In genomic region chr19:30029002-30029710, GRCm38 (mm10) we compare ENCODE assay signal across 9 mouse cellular contexts. TPM values are rescaled to one million over a fixed set of nuclear protein-coding genes. Genes with fewer than 3 reads are reported as not detected.
A peak's percentile ranks its signal among the peaks of the same experiment; 100 is the strongest.
DNase-seq lines count a peak whose midpoint lies in the region; ATAC-seq and TF ChIP-seq lines count a peak whose summit lies in the region.
"Had no signal": no experiment of that assay in that cellular context is flagged by ENCODE, and none has a peak within 500 bp of the region (broad histone marks: within the 10 kb centered on the region; RNA-seq: fewer than 3 reads in every experiment).

No protein-coding gene starts in this region.

- intact Hi-C loops in heart, postnatal 36 days (cut with DNase I) = no loop called here

- H3K4me3 ChIP-seq in heart, embryonic 10.5 days = peak overlapping the region; percentile 99; the same call in 1 of the 2 replicates
- H3K4me3 ChIP-seq in E14TG2a.4 (replicated peaks; ENCODE audit: low read length) = peak overlapping the region; percentile 93
- H3K4me3 ChIP-seq in forebrain, embryonic 11.5 days (ENCODE audit: low read depth, low read length) = no peak overlapping the region
- no peak overlapping the region for H3K4me3 ChIP-seq in liver, postnatal 0 days (ENCODE audit: low read depth, low read length)

- WGBS in heart, embryonic 10.5 days = 39% methylated on average over 11 of the region's 11 CpGs
- WGBS in forebrain, embryonic 11.5 days = 29% methylated on average over 11 of the region's 11 CpGs
- 74% methylated on average over 11 of the region's 11 CpGs for WGBS in liver, postnatal 0 days (ENCODE audit: insufficient replicate concordance)

- H3K27ac ChIP-seq in heart, embryonic 10.5 days = peak overlapping the region; percentile 99
- peak overlapping the region; percentile 37; the same call in 1 of the 2 replicates for H3K27ac ChIP-seq in forebrain, embryonic 11.5 days (ENCODE audit: low read depth, low read length)
- H3K27ac ChIP-seq in liver, postnatal 0 days (ENCODE audit: low read depth) = no peak overlapping the region

- DNase-seq in heart, embryonic 10.5 days (ENCODE audit: low spot score) = no peak
- DNase-seq in heart, postnatal 36 days = no peak
- no peak for DNase-seq in forebrain, embryonic 11.5 days (ENCODE audit: low spot score)
- no peak for DNase-seq in liver, postnatal 0 days
- DNase-seq in adrenal gland, postnatal 25 days = no peak
- no peak for DNase-seq in thymus, postnatal 25 days
- no peak for DNase-seq in spleen, postnatal 10 days (ENCODE audit: low spot score in 2 of 2)

- H3K9ac ChIP-seq in forebrain, embryonic 11.5 days (ENCODE audit: low read length) = peak overlapping the region; percentile 100
- H3K9ac ChIP-seq in liver, postnatal 0 days (replicated peaks) = no peak overlapping the region

- H3K36me3 ChIP-seq in heart, embryonic 10.5 days = no peaks in the 10 kb centered on the region
- peaks cover 6% of the 10 kb centered on the region for H3K36me3 ChIP-seq in E14TG2a.4 (ENCODE audit: insufficient read depth, low read length)
- no peaks in the 10 kb centered on the region for H3K36me3 ChIP-seq in forebrain, embryonic 11.5 days (ENCODE audit: control insufficient read depth, insufficient read depth, low read length)
- H3K36me3 ChIP-seq in liver, postnatal 0 days (replicated peaks; ENCODE audit: insufficient read depth, low read length) = no peaks in the 10 kb centered on the region

- peaks cover 20% of the 10 kb centered on the region for H3K4me1 ChIP-seq in heart, embryonic 10.5 days
- H3K4me1 ChIP-seq in E14TG2a.4 (replicated peaks; ENCODE audit: low read depth, low read length) = peaks cover 39% of the 10 kb centered on the region
- peaks cover 13% of the 10 kb centered on the region; the same call in 1 of the 2 replicates for H3K4me1 ChIP-seq in forebrain, embryonic 11.5 days (replicated peaks; ENCODE audit: control insufficient read depth, insufficient read depth, low read length)
- peaks cover 21% of the 10 kb centered on the region for H3K4me1 ChIP-seq in liver, postnatal 0 days (ENCODE audit: insufficient read depth)

- no peaks in the 10 kb centered on the region for H3K27me3 ChIP-seq in heart, embryonic 10.5 days (ENCODE audit: insufficient read depth, poor library complexity, severe bottlenecking)
- H3K27me3 ChIP-seq in E14TG2a.4 (ENCODE audit: insufficient read depth, low read length) = peaks cover 67% of the 10 kb centered on the region
- no peaks in the 10 kb centered on the region for H3K27me3 ChIP-seq in forebrain, embryonic 11.5 days (ENCODE audit: control insufficient read depth, insufficient read depth, low read length)
- no peaks in the 10 kb centered on the region for H3K27me3 ChIP-seq in liver, postnatal 0 days (ENCODE audit: insufficient read depth, low read length)

- H3K4me2 ChIP-seq in forebrain, embryonic 11.5 days (ENCODE audit: low read depth, low read length, severe bottlenecking) = peak overlapping the region; percentile 71; the same call in 1 of the 2 replicates
- peak overlapping the region; percentile 81 for H3K4me2 ChIP-seq in liver, postnatal 0 days (ENCODE audit: low read depth, low read length)

- no peak for TF ChIP-seq EP300 in liver, postnatal 0 days (IDR thresholded peaks at IDR 0.05; ENCODE audit: low read depth)

- no peak for TF ChIP-seq CTCF in E14TG2a.4 (conservative IDR thresholded peaks at IDR 0.05; ENCODE audit: low read length)
- no peak for TF ChIP-seq CTCF in liver, postnatal 0 days (IDR thresholded peaks at IDR 0.05; ENCODE audit: low read depth)

- ATAC-seq in forebrain, embryonic 11.5 days (replicated peaks; ENCODE audit: low FRiP score) = no peak
- ATAC-seq in liver, postnatal 0 days = no peak

- no peaks in the 10 kb centered on the region for H3K9me3 ChIP-seq in heart, embryonic 10.5 days
- peaks cover 2% of the 10 kb centered on the region; the same call in 1 of the 2 replicates for H3K9me3 ChIP-seq in E14TG2a.4 (ENCODE audit: low read length)
- H3K9me3 ChIP-seq in forebrain, embryonic 11.5 days (ENCODE audit: control insufficient read depth, low read length) = no peaks in the 10 kb centered on the region
- no peaks in the 10 kb centered on the region for H3K9me3 ChIP-seq in liver, postnatal 0 days (ENCODE audit: low read length)

RNA-seq across cellular contexts. Expression of gene Uhrf2, which starts 1.2 kb away (rescaled TPM):
- 56.6 and 65.2 TPM in 2 replicates for polyA plus RNA-seq in heart, embryonic 10.5 days (2016; fragmentation: Nextera tagmentation; extraction: Ambion mirVana)
- total RNA-seq in heart, postnatal 36 days (2021) = 10 to 100 TPM; 21.8 to 25.0 TPM
- 87.6 and 92.3 TPM in 2 replicates for polyA plus RNA-seq in forebrain, embryonic 11.5 days (2014; fragmentation: Nextera tagmentation; extraction: Ambion mirVana)
- polyA plus RNA-seq in liver, postnatal 0 days (2015; fragmentation: Nextera tagmentation; extraction: Ambion mirVana) = 18.4 and 19.8 TPM in 2 replicates
- total RNA-seq in adrenal gland, postnatal 25 days (2021) = 48.1 and 56.1 TPM in 2 replicates

RNA-seq across cellular contexts. Expression of gene Trpd52l3, which starts 25.6 kb away (rescaled TPM):
- not detected in 2 replicates for polyA plus RNA-seq in heart, embryonic 10.5 days (2016; fragmentation: Nextera tagmentation; extraction: Ambion mirVana)
- not detected for total RNA-seq in heart, postnatal 36 days (2021)
- polyA plus RNA-seq in forebrain, embryonic 11.5 days (2014; fragmentation: Nextera tagmentation; extraction: Ambion mirVana) = not detected in 2 replicates
- not detected in 2 replicates for polyA plus RNA-seq in liver, postnatal 0 days (2015; fragmentation: Nextera tagmentation; extraction: Ambion mirVana)
- total RNA-seq in adrenal gland, postnatal 25 days (2021) = not detected in 2 replicates
- polyA plus RNA-seq: G1E had no signal

Comparison
In these comparisons a context has a peak if more than half of its experiments do, and no peak if none do; other contexts are left out.
1. H3K4me3 ChIP-seq: peak in heart, embryonic 10.5 days (single experiment) and E14TG2a.4 (single experiment); none in forebrain, embryonic 11.5 days (single experiment) and liver, postnatal 0 days (single experiment).